Mouse (Mus musculus) ovary, postnatal 14 days (tissue): ENCODE measurements around the gene Sim2.

Experiments used
- DNase-seq: peaks from one replicate; pipeline ENCODE4 v3.0.0; 2022; ENCODE audit warnings: low spot score

Gene Sim2

DNA sequence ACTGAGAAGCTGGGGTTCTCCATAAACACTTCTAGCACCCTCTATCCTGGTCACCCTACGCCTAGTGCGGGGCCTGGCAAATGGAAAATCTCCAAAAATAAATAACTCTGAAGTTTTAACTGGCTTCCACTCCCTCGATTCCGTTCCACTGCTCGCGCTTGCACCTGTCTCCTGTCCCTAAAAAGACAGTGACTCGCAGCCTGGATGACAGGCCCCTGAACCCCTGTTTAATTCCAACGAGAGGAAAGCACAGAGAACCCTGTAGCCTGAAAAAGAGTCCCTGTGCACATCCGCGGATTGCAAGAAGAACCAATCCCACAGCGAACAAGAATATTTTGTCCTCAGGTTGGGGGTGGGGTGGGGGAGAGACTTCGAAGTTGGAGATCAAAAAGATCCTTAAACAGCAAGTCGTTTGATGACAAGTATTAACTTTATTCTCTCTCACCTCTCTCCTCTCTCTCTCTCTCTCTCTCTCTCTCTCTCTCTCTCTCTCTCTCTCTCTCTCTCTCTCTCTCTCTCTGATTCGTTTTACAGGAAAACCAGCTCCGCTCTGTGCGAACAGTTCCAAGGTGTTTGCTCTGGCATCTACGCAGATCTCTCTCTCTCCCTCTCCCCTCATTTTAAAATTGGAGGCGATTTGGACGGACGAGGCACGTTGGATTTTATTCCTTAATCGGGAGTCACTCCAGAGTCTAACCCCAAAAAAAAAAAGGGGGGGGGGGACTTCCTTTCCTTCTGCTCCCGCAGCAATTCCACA lies 6.2 kb upstream of the Sim2 start:
- DNase-seq: no peak

DNA sequence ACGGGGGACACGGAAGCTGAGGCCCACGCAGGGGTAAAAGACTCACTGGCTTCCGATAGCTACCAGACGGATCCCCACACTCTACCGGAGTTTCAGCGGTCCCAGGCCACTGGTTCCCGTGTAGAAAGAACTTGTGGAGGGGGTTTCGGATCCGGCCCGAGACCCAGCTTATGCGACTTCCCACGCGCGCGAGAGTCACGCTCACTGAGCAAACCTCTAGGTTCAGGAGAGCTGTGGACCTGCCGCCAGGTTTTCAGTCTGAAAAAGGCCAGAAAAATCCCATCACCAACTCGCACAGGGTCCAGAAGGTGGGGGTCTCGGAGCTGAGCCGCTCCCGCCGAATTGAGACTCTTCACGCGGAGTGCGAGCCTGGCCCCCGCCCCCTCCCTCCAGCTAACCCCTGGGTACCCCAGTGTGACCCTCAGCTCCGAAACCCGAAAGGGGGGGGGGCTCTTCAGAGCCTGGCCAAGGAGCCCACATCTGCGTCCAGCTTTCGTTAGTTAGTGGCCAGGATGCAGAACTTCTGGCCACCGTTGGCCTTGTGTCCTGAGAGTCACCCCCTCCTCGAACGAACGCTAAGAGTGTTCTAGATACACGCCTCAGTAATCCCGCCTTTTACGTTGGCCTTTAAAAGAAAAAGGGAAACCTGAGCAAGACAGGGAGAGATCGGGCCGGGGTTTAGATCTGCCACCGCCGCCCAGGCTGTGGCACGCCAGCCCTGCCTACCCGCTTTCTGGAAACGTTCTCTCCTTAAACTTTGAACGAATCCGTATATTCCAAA lies 5.5 kb upstream of the Sim2 start:
- no peak for DNase-seq

DNA sequence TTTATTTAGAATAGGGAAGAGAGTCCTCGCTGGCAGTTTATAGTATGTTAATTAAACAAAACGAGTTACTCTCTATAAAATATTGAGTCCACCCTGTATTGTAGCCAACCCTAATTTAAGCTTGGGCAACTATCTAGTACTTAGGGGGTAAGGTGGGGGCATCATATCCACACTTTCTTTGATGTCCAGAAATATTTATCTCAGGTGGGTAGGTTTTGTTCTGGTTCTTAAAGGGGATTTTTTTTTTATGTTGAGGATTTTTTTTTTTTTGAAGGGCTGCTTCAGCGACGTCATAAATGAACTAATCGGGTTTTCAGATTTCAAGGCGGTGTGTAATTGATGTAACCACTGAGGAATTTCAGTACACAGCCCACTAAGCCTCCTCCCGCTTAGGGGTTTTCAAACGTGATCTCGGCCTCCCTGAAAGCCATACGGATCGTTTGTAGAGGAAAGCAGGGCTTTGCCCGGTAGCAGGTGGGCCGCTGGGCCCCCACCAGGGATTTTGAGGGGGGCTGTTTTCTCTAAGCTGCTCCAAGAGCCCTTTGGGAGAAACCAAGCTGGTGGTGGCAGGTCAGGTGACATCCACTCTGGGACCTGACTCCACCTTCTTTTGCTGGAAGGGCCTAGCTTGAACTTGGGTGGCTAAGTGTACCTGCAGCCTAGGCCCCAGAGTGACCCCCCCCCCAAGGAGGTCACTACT lies 4.7 kb upstream of the Sim2 start:
- no peak for DNase-seq

DNA sequence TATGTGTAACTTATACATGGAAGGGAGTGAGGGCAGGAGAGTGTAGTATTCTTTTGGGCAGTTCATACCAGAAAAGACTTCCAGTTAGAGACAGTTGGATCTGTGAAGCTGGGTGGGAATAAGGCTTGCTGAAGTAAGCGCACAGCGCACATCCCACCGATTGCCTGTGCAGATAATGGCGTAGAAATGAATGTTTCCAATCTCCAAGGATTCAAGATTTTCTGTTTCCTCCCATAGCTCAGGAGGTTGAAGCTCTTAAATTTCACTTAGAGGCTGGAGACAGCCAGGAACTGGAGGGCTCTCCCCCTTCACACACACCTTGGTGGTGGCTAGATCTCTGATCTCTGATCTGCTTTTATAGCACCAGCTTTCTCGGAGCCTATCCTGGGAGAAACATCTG lies 3.1 kb upstream of the Sim2 start:
- DNase-seq: no peak

GRCm38 (mm10) chr16:94081996-94082708 lies 2.6 kb upstream of the Sim2 start:
- no peak for DNase-seq

DNA sequence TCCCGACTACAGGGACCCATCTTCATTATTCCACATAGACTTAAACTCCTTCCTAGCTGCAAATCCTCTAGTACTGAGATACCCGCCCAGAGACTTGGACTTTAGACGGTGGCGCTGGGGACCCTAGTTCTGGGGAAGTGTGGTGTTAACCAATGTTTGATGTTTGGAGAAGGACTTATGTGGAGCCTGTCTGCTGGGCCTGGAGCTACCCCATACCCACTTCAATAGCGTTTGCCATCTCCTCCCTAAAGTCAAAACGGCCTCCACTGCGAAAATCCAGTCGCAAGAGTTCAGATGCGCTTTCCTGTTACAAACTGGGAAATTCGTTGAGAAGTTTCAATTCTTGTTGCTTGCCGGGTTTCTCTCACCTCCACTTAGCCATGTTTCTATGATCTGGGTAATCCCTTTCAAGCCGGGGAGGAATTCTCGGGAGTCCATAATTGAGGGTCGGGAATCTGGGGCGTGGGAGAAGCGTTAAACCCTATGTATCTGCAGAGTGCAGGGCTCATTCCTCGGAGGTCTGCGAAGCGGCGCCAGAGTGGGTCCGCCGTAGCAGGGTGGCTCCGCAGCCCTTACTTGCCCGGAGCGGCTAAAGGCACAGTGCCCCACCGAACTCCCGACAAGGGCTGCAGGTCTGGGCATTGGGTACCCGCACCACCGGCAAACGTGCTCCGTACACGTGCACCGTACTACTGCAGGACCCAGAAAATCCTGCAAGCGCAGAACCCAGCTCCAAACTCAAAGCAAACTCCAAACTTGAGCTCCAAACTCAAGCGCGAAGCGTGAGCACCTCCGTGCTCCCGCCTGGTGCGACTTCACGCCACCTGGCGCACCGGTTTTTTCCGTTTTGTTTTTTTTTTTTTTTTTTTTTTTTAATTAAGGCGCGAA lies 1.5 kb upstream of the Sim2 start:
- no peak for DNase-seq

GRCm38 (mm10) chr16:94083848-94084525 lies 744 bp upstream of the Sim2 start:
- DNase-seq: no peak

GRCm38 (mm10) chr16:94085603-94086285 lies 1.0 kb downstream of the Sim2 start:
- DNase-seq: no peak

- DNase-seq: no peak
These were observed 2.2 kb downstream of the Sim2 start for GRCm38 (mm10) chr16:94086701-94087569.

- no peak for DNase-seq
These were observed 3.0 kb downstream of the Sim2 start for GRCm38 (mm10) chr16:94087570-94088225.

DNA sequence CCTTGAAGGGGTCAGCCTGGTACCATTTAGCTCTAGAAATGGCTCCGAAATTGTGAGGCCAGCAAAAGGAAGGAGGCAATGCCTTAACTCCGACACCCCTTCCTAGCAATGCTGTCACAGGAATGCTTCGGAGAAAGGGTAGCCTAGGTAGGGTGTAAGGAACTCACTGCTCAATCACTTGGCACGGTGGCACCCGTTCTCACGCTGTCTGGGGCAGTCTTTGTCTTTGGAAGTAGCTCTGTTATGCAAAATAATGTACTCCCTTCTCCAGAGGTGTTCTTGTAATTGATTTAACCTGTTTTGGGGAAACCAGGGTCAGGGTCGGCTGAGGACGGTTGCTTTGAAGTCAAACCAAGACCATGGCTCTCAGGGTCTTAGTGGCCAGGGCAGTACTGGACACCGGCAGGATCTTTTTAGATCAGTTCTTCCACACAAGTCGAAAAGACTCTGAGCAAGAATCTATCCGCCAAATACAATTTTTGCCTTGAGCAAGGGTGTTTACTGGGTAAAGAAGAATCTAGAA lies 3.6 kb downstream of the Sim2 start:
- DNase-seq: no peak

- no peak for DNase-seq
These were observed 4.3 kb downstream of the Sim2 start for GRCm38 (mm10) chr16:94088819-94089692.

GRCm38 (mm10) chr16:94092511-94093150 lies 7.9 kb downstream of the Sim2 start:
- DNase-seq: no peak

GRCm38 (mm10) chr16:94093151-94093863 lies 8.6 kb downstream of the Sim2 start:
- DNase-seq: no peak

DNA sequence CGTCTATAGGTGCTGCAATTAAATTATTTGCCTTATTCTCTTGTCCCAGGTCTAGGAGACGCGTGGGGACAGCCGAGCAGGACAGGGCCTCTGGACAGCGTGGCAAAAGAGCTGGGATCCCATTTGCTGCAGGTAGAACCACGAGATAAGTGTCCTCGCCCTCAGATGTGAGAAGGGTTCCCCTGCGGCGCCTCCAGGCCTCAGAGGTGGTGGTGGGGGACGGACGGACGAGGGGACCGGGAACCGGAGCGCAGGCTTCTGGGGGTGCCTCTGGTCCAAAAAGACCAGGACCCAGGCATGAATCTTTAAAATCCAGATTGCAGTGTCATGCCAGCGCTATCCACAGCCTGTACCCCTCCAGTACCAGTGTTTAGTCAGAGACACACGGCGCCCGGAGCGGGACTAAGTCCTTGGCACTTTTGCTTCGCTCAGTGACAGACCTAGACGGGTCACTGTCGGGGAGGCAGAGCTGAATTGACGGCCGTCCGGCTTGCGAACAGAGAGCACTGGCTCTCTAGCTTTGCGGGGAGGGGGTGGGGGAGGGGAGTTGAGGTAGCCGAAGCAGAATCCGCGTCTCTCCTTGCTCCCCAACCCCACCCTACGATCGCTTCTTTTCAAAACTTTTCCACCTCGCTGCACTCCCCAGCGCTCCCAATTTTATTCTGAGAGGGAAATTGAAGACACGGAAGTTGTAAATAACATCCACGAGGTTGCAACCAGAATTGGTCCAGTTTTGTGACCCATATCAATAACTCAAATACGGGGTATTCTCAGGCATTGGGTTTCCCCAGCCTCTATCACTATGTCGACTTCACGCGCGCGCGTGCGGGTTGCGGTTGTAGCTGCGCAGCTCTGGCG lies 9.7 kb downstream of the Sim2 start:
- DNase-seq: no peak
